Mouse (Mus musculus) liver, embryonic 14.5 days (tissue): ENCODE data around the gene Kcnk13. TPM values are rescaled to one million over a fixed set of nuclear protein-coding genes. Genes with fewer than 3 reads are reported as not detected.

Experiments
- ATAC-seq: fragments of 200-750 bp; cut with Nextera tagmentation; 2 replicates; pipeline ENCODE4 v1.8.0; 2017; ENCODE audit warnings: moderate number of reproducible peaks, mild to moderate bottlenecking, moderate library complexity; ENCODE audit not compliant: insufficient read depth
- DNase-seq, 3 experiments: peaks; one replicate each; pipeline ENCODE4 v3.0.0-alpha.2; 2012 to 2013; ENCODE audit warnings: low read depth in 3 of 3, low spot score in 3 of 3
- H3K27ac ChIP-seq: fragments of 300-500 bp; sonication (generic); 2 replicates; pipeline ENCODE4 v1.5.1; 2014; ENCODE audit warnings: moderate library complexity, mild to moderate bottlenecking, control low read depth, inconsistent platforms
- H3K27me3 ChIP-seq: fragments of 300-500 bp; sonication (generic); 2 replicates; pipeline ENCODE4 v1.6.1; 2014; ENCODE audit warnings: mild to moderate bottlenecking, low read length, moderate library complexity; ENCODE audit not compliant: control insufficient read depth, insufficient read depth
- H3K36me3 ChIP-seq: fragments of 300-500 bp; sonication (generic); replicated peaks from 2 replicates; pipeline ENCODE4 v1.6.1; 2014; ENCODE audit warnings: low read depth; ENCODE audit not compliant: control insufficient read depth, insufficient read depth
- H3K4me1 ChIP-seq, 2 experiments: fragments of 200-500 bp in 1 of 2; fragments of 300-500 bp in 1 of 2; sonication (generic) in 1 of 2; replicated peaks; 2 replicates each; pipeline ENCODE4 v1.6.1; 2012 to 2014; ENCODE audit warnings: antibody characterized with exemption in 1 of 2, inconsistent platforms in 1 of 2, low read length in 1 of 2; ENCODE audit not compliant: control insufficient read depth in 2 of 2, insufficient read depth in 2 of 2
- H3K4me2 ChIP-seq: fragments of 300-500 bp; sonication (generic); 2 replicates; pipeline ENCODE4 v1.6.1; 2014; ENCODE audit warnings: low read depth, mild to moderate bottlenecking, control low read depth, moderate library complexity
- H3K4me3 ChIP-seq, 2 experiments: fragments of 200-500 bp in 1 of 2; fragments of 300-500 bp in 1 of 2; sonication (generic) in 1 of 2; 2 replicates each; pipeline ENCODE4 v1.5.1; 2012 to 2014; ENCODE audit warnings: low read depth in 2 of 2, low read length in 2 of 2, mild to moderate bottlenecking in 2 of 2, control low read depth in 1 of 2, inconsistent platforms in 1 of 2, moderate library complexity in 1 of 2; ENCODE audit not compliant: insufficient read depth in 1 of 2
- H3K9ac ChIP-seq: fragments of 300-500 bp; sonication (generic); replicated peaks from 2 replicates; pipeline ENCODE4 v1.6.1; 2014; ENCODE audit warnings: mild to moderate bottlenecking, control low read depth, moderate library complexity
- H3K9me3 ChIP-seq: fragments of 300-500 bp; sonication (generic); 2 replicates; pipeline ENCODE4 v1.6.1; 2016; ENCODE audit warnings: low read length, mixed read lengths; ENCODE audit not compliant: control insufficient read depth
- CTCF ChIP-seq: IDR thresholded peaks from 2 replicates; pipeline ENCODE4 v1.5.1; 2016; ENCODE audit warnings: antibody characterized with exemption, low read depth, control low read depth
- EP300 ChIP-seq: IDR thresholded peaks from 2 replicates; pipeline ENCODE4 v1.6.1; 2016; ENCODE audit warnings: antibody characterized with exemption, low read depth
- WGBS: fragments of 180-500 bp; shearing (Covaris S2); extraction: QIAGEN DNeasy Blood & Tissue Kit; methylation state at CpG from one replicate; pipeline ENCODE4 v1.1.7; 2014; ENCODE audit not compliant: insufficient replicate concordance; 5-methylcytosine and 5-hydroxymethylcytosine counted together
- polyA plus RNA-seq, 2 experiments: library from polyadenylated mRNA; depleted of rRNA in 1 of 2; stranded (reverse) in 1 of 2; unstranded in 1 of 2; fragments of >200 nt; fragmentation: Nextera tagmentation in 1 of 2; extraction: Ambion mirVana in 1 of 2; gene quantifications; 2 replicates each; pipeline versions ENCODE4 v1.2.1 to v1.2.3; 2012 to 2014

Kcnk13 gene
- polyA plus RNA-seq, 2 experiments = 0.23 to 0.48 TPM

DNA sequence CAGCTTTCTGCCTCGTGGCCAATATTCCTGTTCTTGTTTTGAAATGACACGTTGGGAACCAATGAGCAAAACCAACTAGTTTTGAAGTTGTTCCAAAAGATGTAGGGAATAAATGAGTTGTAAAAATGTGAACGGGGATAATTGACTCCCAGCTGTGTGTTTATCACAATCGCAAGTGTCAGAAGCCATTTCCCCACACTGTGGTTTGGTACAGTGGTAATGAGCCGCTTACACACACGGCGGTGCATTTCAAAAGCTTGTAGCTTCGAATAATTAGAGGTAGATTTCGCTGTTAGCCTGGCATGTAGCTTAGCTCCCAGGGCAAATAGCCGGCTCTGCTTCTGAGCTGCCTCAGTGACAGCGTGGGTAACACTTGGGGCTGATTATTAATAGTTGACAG, 61.4 kb downstream of the Kcnk13 start:
- H3K4me3 ChIP-seq = no peak overlapping the region
- no peak for DNase-seq
- WGBS = 56% methylated on average over 11 of the region's 11 CpGs
- H3K9ac ChIP-seq = no peak overlapping the region
- no peaks in the 10 kb centered on the region for H3K36me3 ChIP-seq
- no peak overlapping the region for H3K27ac ChIP-seq
- H3K27me3 ChIP-seq = no peaks in the 10 kb centered on the region
- H3K9me3 ChIP-seq = no peaks in the 10 kb centered on the region
- no peaks in the 10 kb centered on the region for H3K4me1 ChIP-seq
- TF ChIP-seq CTCF (no peak), EP300 (no peak)
- no peak overlapping the region for H3K4me2 ChIP-seq
- no peak for ATAC-seq

DNA sequence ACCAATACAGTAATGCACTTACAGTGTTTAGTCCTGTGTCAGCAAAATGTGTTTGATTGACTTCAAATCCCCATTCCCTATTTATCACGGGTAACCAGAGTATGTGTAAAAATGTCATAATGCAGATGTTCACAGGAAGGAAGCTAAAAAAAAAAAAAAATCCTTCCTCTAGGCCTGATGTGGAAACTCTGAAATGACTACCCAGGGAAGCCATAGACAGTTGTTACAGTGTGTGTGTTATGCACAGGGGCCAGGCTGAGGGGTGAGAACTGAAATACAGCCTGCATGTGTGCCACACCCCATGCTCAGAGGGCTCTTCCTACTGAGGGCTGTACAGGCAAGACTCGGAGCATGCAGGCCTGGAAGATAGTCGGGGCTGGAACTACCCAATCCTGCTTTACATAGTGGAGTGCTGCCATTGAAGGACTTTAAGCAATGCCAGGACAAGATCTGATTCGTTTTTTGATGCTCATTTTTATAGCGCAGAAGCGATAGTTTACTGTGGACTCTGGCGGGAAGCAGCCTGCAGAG, 62.5 kb downstream of the Kcnk13 start:
- Histone ChIP-seq H3K4me1 (no peaks in the 10 kb centered on the region), H3K9ac (no peak overlapping the region), H3K4me2 (no peak overlapping the region), H3K27me3 (no peaks in the 10 kb centered on the region), H3K9me3 (no peaks in the 10 kb centered on the region), H3K27ac (no peak overlapping the region), H3K4me3 (no peak overlapping the region), H3K36me3 (no peaks in the 10 kb centered on the region)
- WGBS = 56% methylated on average over 7 of the region's 7 CpGs
- ATAC-seq (no peak), DNase-seq (no peak)
- no peak for TF ChIP-seq EP300
- TF ChIP-seq CTCF = no peak

DNA sequence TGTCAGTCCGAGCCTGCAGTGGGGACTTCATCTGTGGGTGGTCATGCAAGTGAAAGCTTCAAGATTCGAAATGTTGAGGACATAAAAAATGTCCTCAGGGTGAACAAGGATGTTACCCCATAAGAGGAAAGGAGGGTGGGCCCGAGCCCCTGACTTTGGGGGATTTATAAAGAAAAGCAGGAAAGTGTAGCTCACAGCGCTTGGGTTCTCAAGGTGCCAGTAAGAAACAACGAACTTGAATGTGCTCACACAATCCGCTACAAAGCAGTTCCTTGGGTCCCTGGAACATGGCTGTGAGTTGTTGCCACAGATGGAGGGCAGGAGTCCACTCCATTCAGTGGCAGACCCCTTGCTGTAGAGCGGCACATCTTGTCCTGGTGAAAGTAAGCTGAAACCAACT, 63.0 kb downstream of the Kcnk13 start:
- 59% methylated on average over 7 of the region's 7 CpGs for WGBS

DNA sequence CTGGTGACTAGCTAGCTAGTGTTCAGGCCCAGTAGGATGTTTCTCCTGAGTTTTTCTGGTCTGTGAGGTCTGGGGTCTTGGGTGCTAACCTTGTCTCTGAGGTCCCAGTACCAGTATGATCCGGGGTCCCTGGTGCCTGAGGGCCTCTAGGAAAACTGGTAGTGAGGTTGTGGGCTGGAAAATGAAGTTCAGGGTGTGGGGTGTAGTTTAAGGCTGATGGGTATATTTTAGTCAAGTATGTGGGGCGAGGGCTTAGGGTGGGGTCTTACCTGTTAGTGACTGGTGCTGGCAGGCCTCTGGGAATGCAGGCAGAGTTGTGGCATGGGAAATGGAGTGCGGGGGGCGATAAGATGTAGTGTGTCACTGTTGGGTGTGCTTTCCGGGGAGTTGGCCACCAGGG, 67.4 kb downstream of the Kcnk13 start:
- no peaks in the 10 kb centered on the region for H3K27me3 ChIP-seq
- H3K27ac ChIP-seq = no peak overlapping the region
- TF ChIP-seq CTCF (no peak), EP300 (no peak)
- H3K4me3 ChIP-seq = no peak overlapping the region
- no peak overlapping the region for H3K9ac ChIP-seq
- ATAC-seq (no peak), DNase-seq (no peak)
- WGBS = 63% methylated on average over 5 of the region's 5 CpGs
- H3K4me2 ChIP-seq = no peak overlapping the region
- no peaks in the 10 kb centered on the region for H3K4me1 ChIP-seq
- no peaks in the 10 kb centered on the region for H3K36me3 ChIP-seq
- no peaks in the 10 kb centered on the region for H3K9me3 ChIP-seq

More for the DNA sequence above, 63.0 kb downstream of the Kcnk13 start:
- Histone ChIP-seq H3K4me2 (no peak overlapping the region), H3K27me3 (no peaks in the 10 kb centered on the region), H3K4me3 (no peak overlapping the region), H3K27ac (no peak overlapping the region), H3K9me3 (no peaks in the 10 kb centered on the region), H3K4me1 (no peaks in the 10 kb centered on the region), H3K36me3 (no peaks in the 10 kb centered on the region), H3K9ac (no peak overlapping the region)
- TF ChIP-seq CTCF = no peak
- TF ChIP-seq EP300 = no peak
- no peak for DNase-seq
- no peak for ATAC-seq

DNA sequence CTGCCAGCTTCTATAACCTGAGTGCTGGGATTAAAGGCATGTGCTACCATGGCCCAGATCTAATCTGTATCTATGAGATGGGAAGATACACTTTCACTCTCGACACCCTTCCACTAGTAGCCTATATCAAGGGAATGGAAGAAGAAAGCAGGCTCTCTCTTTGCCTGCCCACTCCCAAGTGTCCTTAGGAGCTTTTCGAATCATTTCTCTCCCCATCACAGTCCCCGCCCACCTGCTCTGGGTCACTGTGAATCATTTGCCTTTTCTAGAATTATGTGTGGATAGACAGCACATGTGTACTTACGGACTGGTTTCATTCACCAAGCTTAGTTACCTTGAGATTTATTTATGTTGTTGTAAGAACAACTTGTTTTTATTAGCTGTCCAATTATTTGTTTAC, 68.2 kb downstream of the Kcnk13 start:
- Histone ChIP-seq H3K4me2 (no peak overlapping the region), H3K27ac (no peak overlapping the region), H3K9me3 (no peaks in the 10 kb centered on the region), H3K27me3 (no peaks in the 10 kb centered on the region), H3K36me3 (no peaks in the 10 kb centered on the region), H3K4me3 (no peak overlapping the region), H3K4me1 (no peaks in the 10 kb centered on the region), H3K9ac (no peak overlapping the region)
- WGBS = 60% methylated on average over 4 of the region's 4 CpGs
- DNase-seq (no peak), ATAC-seq (no peak)
- TF ChIP-seq EP300 = no peak
- no peak for TF ChIP-seq CTCF
